Mouse (Mus musculus) small intestine, adult 10 weeks (tissue): ENCODE measurements around the gene Nanp. TPM values are rescaled to one million over a fixed set of nuclear protein-coding genes. Genes with fewer than 3 reads are reported as not detected.

Experiments
- polyA plus RNA-seq: library from polyadenylated mRNA; stranded (reverse); fragments of 350-450 nt; fragmentation: Illumina TruSeq; extraction: RNeasy Lipid Tissue Mini Kit (QIAGEN cat#74804); gene quantifications from one replicate; pipeline ENCODE4 v1.2.3, GENCODE M21; 2014; ENCODE audit warnings: low replicate concordance

Nanp gene
- 62.6 TPM for polyA plus RNA-seq

DNA sequence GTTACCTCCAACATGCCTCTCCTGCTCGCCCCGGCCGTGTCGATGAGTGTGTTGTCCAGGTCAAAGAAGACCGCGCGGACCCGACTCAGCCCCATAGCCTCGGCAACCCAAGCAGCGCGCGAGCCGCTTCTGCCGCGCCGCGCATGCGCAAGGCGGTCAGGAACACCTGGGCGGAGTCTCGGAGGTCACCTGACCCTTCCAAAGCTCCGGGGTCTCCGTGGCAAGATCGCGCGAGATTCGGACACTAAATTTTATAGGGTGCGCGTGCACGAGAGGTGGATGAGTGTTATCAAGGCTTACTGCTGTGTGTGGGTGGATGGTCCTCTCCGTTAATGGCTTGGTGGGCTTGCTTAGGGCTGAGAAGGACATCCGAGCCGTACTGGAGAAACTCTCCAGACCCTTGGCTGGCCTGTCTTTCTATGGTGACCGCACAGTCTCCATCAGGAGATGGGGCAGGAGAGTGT lies at the start of gene Nanp, which contains the start of gene Ninl:
Gene Nanp (minus strand): TSS at position 167 of the 464 bp plus-strand sequence.
Gene Ninl (minus strand): TSS at position 151 of the 464 bp plus-strand sequence.

Other genes with a start within 250 kb of the Nanp start
- 156 TPM for gene Abhd12, start 134.7 kb downstream of the Nanp start, polyA plus RNA-seq
- gene Gins1, start 134.0 kb downstream of the Nanp start, polyA plus RNA-seq: 11.2 TPM
- 0.74 TPM for gene Ninl, start within 50 bp of the Nanp start, polyA plus RNA-seq
- not detected for gene Gm14151, start 53.0 kb upstream of the Nanp start, polyA plus RNA-seq
- not detected for gene Gm14147, start 58.8 kb upstream of the Nanp start, polyA plus RNA-seq